Mouse (Mus musculus) Patski (cell line): ENCODE results near the gene A4galt. TPM values are rescaled to one million over a fixed set of nuclear protein-coding genes. Genes with fewer than 3 reads are reported as not detected.

Experiments
- ATAC-seq: fragments of 100-300 bp; one replicate; pipeline ENCODE4 v1.8.0; 2021
- CTCF ChIA-PET: fragments of 350-600 bp; sonication (Branson Sonifier 250); formaldehyde crosslinking; loops from one replicate; lab custom pipeline; 2022; ENCODE audit warnings: inconsistent platforms; lab: Charles Lee
- POLR2A ChIA-PET: fragments of 350-600 bp; sonication (Branson Sonifier 250); formaldehyde crosslinking; loops from one replicate; lab custom pipeline; 2022; ENCODE audit warnings: antibody characterized with exemption, inconsistent platforms; lab: Charles Lee
- DNase-seq: peaks from one replicate; pipeline ENCODE4 v3.0.0-alpha.2; 2011; ENCODE audit warnings: low read depth, low spot score
- H3K27me3 ChIP-seq: fragments of 371-371 bp; one replicate; pipeline ENCODE4 v1.5.1; 2021
- CTCF ChIP-seq: fragments of 100-300 bp; IDR thresholded peaks from one replicate; pipeline ENCODE4 v1.5.1; 2021
- in situ Hi-C: fragments of 300-500 bp; cut with MboI; formaldehyde crosslinking; loops from 3 replicates; pipeline ENCODE4 v1.11.1; 2018; ENCODE audit warnings: low pct_unique_long_range_greater_than_20kb, mixed read lengths
- polyA plus RNA-seq: library from polyadenylated mRNA; unstranded; gene quantifications from one replicate; pipeline ENCODE4 v1.2.3, GENCODE M21; 2021

The A4galt gene
- polyA plus RNA-seq, 1 experiment from 2014 or later: 0.46 TPM

DNA sequence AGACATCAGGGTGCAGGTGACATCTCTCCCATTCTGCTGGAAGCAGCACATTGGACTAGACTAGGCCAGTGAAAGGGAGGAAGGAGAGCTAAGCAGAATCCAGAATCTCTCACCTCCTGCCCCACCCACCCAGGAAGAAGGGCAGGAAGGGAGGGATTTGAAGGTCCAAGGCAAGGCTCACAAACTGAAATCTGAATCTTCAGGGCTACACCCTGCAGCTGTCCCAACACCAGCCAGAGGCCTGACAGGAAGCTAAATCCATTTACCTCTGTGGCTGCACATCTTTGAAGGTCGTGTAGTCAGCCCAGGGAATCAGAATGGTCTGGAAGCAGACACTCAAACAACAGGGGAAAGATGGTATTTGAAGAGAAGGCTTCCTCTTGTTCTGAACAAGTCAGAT lies 13.7 kb upstream of the A4galt start:
- DNase-seq: no peak
- no peak for ATAC-seq
- in situ Hi-C loops: no loop called here
- ChIA-PET POLR2A (no interaction called here), CTCF (no interaction called here)
- TF ChIP-seq CTCF: no peak
- H3K27me3 ChIP-seq: no peaks in the 10 kb centered on the region

DNA sequence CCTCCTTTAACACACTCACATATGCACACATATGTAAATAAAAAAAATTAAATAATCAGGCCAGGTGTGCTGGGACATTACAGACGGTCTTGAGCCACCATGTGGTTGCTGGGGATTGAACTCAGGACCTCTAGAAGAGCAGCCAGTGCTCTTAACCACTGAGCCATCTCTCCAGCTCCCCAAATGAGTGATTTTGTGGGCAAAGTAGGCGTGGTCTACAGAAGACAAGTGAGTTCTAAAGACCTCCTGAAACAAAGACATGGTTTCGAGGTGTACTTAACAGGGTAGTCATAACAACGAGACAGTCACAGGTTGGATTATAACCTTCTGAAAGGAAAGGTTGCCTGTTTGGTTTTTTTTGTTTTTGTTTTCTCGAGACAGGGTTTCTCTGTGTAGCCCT lies 11.8 kb upstream of the A4galt start:
- CTCF ChIA-PET: no interaction called here
- POLR2A ChIA-PET: no interaction called here
- no peak for ATAC-seq
- in situ Hi-C loops: no loop called here
- no peak for TF ChIP-seq CTCF
- no peak for DNase-seq
- H3K27me3 ChIP-seq: peaks cover 3% of the 10 kb centered on the region

DNA sequence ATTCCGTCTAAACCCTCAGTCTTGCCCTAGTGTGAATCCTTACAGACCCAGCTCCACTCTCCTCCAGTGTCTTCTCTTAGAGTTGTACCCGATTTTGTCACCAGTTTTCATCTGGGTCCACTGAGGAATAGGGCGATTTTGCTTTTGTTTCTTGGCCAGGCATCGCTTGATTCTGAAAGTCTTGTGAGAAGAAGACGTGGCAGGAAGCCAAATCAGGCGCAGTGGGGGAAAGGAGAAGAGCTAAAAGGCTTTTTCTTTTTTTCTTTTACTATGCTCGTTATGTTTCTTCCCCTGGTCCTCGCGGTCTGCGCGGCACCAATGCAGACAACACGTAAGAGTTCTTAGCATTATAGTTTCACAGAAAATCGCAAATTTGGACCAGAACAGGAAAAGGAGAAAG lies 6.3 kb upstream of the A4galt start:
- ChIA-PET POLR2A (no interaction called here), CTCF (no interaction called here)
- in situ Hi-C loops: no loop called here
- DNase-seq (no peak), ATAC-seq (no peak)
- no peak for TF ChIP-seq CTCF
- peaks cover 3% of the 10 kb centered on the region for H3K27me3 ChIP-seq

DNA sequence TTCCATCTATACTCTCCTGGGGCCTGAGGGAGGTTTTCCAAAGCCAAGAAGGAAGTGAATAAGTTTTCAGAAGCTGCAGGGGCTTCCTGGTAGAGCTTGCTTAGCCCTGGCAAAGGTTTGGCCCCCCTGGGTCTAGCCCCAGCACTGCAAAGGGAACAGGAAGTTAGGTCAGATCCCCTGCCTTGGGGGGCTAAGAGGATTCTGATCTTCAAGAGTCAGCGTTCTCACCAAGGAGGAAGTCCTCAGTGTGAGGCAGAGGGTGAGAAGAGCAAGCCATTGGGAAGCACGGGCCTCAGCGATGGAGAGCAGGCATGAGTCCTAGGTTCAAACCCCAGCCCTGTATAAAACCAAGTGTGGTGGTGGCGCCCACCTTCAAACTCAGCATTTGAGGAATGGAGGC lies 4.9 kb upstream of the A4galt start:
- in situ Hi-C loops: no loop called here
- peaks cover 3% of the 10 kb centered on the region for H3K27me3 ChIP-seq
- no peak for ATAC-seq
- DNase-seq: no peak
- ChIA-PET POLR2A (no interaction called here), CTCF (no interaction called here)
- TF ChIP-seq CTCF: no peak

DNA sequence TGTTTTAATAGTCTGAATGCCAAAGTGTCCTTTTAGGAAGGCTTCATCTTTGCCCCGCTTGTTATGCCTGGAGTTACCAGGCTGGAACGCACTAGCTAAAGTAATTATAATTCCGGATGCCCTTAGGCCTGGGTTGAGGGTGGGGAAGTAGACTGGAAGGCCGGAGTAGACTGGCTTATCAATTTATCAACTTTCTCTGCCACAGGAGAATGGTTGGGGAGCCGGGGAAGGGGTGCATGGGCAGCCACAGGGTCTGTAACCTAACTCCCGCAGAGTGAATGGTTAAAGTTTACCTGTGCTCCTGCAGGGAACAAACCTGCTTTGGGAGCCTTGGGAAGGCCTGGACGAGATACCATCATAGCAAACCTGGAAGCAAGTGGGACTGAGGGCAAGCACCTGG lies 4.4 kb upstream of the A4galt start:
- DNase-seq (no peak), ATAC-seq (no peak)
- in situ Hi-C loops: no loop called here
- ChIA-PET POLR2A (no interaction called here), CTCF (no interaction called here)
- H3K27me3 ChIP-seq: peaks cover 3% of the 10 kb centered on the region
- no peak for TF ChIP-seq CTCF

DNA sequence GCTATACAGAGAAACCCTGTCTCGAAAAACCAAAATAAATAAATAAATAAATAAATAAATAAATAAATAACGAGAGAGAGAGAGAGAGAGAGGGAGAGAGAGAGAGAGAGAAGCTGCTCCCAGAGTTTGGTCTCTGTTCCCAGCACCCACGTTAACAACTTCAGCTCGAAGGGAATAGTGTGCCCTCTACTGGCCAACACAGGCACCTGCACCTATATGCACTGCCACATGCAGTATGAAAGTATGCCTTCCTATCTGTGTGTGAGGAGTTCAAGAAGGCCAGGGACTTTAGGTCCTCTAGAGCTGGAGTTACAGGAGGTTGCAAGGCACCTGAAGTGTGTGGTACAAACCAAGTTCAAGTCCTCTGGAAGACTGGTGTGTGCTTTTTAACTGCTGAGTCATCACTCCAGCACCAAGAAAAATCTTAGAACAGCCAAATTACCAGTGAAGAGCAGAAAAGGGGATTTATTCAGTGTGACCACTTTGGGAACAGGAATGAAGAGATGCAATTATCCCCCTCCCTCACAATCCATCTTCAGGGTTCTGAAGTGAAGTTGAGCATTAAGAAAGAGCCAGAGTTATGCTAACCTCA lies 3.7 kb upstream of the A4galt start:
- H3K27me3 ChIP-seq: peaks cover 3% of the 10 kb centered on the region
- ATAC-seq (no peak), DNase-seq (no peak)
- in situ Hi-C loops: no loop called here
- ChIA-PET CTCF (no interaction called here), POLR2A (no interaction called here)
- TF ChIP-seq CTCF: no peak

DNA sequence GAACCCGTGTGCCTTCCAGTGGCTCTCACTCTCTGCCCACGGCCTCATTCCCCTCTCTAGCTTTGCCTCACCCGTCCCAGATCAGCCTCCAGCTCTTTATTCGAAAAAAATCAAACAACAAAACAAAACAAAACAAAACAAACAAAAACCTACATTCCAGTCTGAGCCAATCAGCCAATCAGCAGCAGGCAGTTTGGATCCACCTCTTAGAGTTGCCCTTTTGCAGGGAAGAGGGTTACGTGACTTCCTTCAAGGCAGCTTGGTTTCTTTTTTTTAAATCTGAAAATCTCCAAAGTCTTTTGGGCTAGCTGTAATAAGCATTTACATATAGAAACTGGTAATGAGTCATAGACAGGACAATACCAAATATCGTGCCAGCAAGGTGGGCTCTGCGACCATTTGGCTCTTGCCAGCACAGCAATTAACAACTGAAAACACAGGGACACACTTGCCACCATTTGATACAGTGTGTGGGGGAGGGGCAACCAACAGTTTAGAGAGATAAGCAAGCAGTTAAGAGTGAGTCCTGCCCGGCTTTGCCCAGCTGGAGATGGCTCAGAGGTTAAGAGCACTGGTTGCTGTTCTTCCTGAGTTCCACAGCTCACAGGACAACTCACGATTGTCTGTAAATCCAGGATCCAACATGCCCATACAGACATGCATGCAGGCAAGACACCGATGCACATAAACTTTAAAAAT lies 2.9 kb upstream of the A4galt start:
- POLR2A ChIA-PET: no interaction called here
- DNase-seq: no peak
- TF ChIP-seq CTCF: no peak
- H3K27me3 ChIP-seq: peaks cover 3% of the 10 kb centered on the region
- in situ Hi-C loops: no loop called here
- ATAC-seq: no peak
- CTCF ChIA-PET: no interaction called here

DNA sequence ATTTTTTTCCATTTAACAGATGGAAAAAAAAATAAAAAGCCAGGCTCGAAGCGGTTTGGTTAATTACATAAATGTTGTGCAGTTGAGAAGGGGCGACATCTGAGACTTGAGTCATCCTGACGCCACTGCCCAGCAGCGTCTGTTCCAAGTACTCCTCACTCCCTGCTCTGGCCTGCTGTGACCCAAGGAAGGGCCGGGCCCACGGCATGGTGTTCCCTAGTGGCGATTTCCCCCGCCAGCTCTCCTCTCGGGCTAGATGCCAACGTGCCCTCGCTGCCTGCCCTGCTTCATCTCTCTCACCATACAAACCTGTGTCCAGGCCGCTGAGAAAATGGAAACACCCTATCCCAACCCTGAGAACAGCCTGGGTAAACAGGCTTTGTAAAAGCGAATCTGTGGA lies 486 bp upstream of the A4galt start:
- POLR2A ChIA-PET: no interaction called here
- in situ Hi-C loops: no loop called here
- CTCF ChIA-PET: no interaction called here
- DNase-seq (no peak), ATAC-seq (no peak)
- no peaks in the 10 kb centered on the region for H3K27me3 ChIP-seq
- no peak for TF ChIP-seq CTCF

DNA sequence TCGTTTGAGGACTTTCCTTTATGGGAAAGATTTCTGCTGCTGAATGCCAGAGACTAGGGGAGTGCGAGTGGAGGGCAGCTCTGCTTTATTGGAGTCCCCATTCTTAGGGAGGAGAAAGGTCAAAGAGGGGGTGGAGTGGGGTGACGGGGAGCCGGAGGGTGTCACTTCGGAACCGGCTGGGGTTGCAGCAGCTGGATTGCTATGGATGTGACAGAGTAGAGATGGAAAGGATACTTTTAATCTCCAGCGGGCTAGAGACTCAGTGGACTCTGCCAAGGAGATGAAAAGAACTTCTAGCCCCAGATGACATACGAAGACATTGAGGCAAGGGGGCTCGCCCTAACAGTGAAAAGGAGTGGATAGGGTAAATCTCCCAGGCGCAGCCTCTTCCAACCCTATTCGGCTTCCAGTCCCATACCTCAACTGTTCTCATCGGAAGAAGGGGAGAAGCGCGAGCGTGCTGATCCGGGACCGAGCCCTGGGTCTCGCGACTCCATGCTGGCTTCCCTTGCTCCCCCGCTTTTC lies 861 bp downstream of the A4galt start:
- ChIA-PET CTCF (no interaction called here), POLR2A (no interaction called here)
- no peak for TF ChIP-seq CTCF
- no peaks in the 10 kb centered on the region for H3K27me3 ChIP-seq
- no peak for ATAC-seq
- in situ Hi-C loops: no loop called here
- no peak for DNase-seq

DNA sequence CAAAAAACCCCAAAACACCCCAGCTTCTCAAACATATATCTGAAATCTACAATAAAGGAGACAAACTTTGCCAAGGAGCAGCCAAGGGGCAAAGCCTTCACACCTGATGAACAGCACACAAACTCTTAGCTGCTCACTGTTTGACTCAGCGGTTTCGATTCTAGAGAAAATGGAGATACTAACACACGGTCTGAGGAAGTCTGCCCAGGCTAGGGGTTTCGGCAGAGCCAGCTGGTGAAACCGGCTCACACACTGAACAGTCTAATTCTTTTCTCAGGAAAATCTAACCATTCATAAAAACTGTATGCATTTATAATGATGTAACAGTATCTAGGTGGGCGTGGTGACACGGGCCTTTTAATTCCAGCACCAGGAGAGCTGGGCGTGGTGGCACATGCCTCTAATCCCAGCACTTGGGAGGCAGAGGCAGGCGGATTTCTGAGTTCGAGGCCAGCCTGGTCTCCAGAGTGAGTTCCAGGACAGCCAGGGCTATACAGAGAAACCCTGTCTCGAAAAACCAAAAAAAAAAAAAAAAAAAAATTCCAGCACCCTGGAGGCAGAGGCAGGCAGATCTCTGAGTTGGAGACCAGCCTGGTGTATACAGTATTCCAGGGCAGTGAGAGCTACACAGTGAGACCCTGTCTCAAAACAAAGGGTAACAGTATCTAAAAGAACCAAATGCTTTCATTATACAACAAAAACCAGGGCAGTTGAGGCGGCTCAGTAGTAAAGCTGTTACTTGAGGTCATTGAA lies 1.9 kb downstream of the A4galt start:
- ChIA-PET POLR2A (interaction anchor here (0.6 kb wide), 1 partner anchor 10 kb away, joined by 8 read pairs; no protein-coding TSS in a partner anchor), CTCF (no interaction called here)
- no peak for ATAC-seq
- DNase-seq: no peak
- H3K27me3 ChIP-seq: no peaks in the 10 kb centered on the region
- in situ Hi-C loops: no loop called here
- no peak for TF ChIP-seq CTCF

DNA sequence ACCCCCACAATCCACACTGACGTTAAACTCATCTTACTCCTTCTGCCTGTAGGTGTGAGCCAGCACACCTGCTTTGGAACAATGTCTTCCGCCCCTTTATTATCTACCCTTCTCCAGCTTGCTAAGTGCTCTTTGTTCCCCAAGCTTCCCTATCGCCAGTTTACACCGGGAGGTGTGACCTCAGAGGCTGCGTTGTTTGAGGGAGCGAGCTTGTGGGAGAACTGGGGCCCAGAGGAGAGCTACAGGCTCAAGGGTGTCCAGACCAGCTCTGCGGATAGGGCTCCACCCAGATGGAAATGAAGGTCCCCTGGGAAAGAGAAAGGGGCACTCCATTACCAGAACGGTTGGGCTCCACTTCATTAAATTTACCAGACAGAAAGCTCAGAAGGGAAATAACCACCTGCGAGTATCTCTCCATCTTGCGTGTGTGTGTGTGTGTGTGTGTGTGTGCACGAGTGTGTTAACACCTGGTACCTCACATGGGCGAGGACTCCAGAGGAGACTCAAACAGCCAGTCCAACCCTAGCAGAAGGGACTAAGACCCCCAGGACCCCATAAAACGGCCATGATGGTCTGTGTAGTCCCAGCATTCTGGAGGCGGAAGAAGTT lies 3.2 kb downstream of the A4galt start:
- in situ Hi-C loops: no loop called here
- no peak for ATAC-seq
- POLR2A ChIA-PET: no interaction called here
- CTCF ChIA-PET: interaction anchor here (1.4 kb wide), 1 partner anchor 34 kb away, joined by 3 read pairs; no protein-coding TSS in a partner anchor
- no peak for DNase-seq
- H3K27me3 ChIP-seq: no peaks in the 10 kb centered on the region
- no peak for TF ChIP-seq CTCF
